Mouse (Mus musculus) heart, embryonic 11.5 days (tissue): ENCODE measurements around the gene Trap1. TPM values are rescaled to one million over a fixed set of nuclear protein-coding genes. Genes with fewer than 3 reads are reported as not detected.
"Not testable (repeated sequence)": the region's sequence is repeated elsewhere in the genome, so short reads cannot be mapped to it uniquely, and the experiment has no call there.

ENCODE experiments used
- ATAC-seq: fragments of 200-750 bp; cut with Nextera tagmentation; replicated peaks from 2 replicates; pipeline ENCODE4 v1.8.0; 2017; ENCODE audit warnings: moderate library complexity; ENCODE audit not compliant: insufficient number of reproducible peaks, low FRiP score, low TSS enrichment
- H3K27ac ChIP-seq: fragments of 300-500 bp; sonication (generic); 2 replicates; pipeline ENCODE4 v1.5.1; 2014; ENCODE audit warnings: mild to moderate bottlenecking, low read depth, low read length
- H3K27me3 ChIP-seq: fragments of 300-500 bp; sonication (generic); 2 replicates; pipeline ENCODE4 v1.6.1; 2014; ENCODE audit warnings: mild to moderate bottlenecking, low read length, mixed read lengths; ENCODE audit not compliant: control insufficient read depth, insufficient read depth
- H3K36me3 ChIP-seq: fragments of 300-500 bp; sonication (generic); 2 replicates; pipeline ENCODE4 v1.6.1; 2014; ENCODE audit warnings: mild to moderate bottlenecking, low read length, moderate library complexity, mixed read lengths; ENCODE audit not compliant: control insufficient read depth, insufficient read depth
- H3K4me1 ChIP-seq: fragments of 300-500 bp; sonication (generic); 2 replicates; pipeline ENCODE4 v1.6.1; 2014; ENCODE audit warnings: low read length; ENCODE audit not compliant: control insufficient read depth, insufficient read depth
- H3K4me2 ChIP-seq: fragments of 300-500 bp; sonication (generic); 2 replicates; pipeline ENCODE4 v1.6.1; 2014; ENCODE audit warnings: mild to moderate bottlenecking, moderate library complexity
- H3K4me3 ChIP-seq: fragments of 300-500 bp; sonication (generic); 2 replicates; pipeline ENCODE4 v1.5.1; 2014; ENCODE audit warnings: low read depth, low read length
- H3K9ac ChIP-seq: fragments of 300-500 bp; sonication (generic); 2 replicates; pipeline ENCODE4 v1.6.1; 2014; ENCODE audit warnings: mild to moderate bottlenecking, low read depth, low read length, moderate library complexity
- H3K9me3 ChIP-seq: fragments of 300-500 bp; sonication (generic); replicated peaks from 2 replicates; pipeline ENCODE4 v1.6.1; 2016; ENCODE audit warnings: low read length; ENCODE audit not compliant: control insufficient read depth
- WGBS: fragments of 180-500 bp; shearing (Covaris S2); extraction: QIAGEN DNeasy Blood & Tissue Kit; methylation state at CpG from one replicate; pipeline ENCODE4 v1.1.7; 2014; ENCODE audit not compliant: insufficient replicate concordance; 5-methylcytosine and 5-hydroxymethylcytosine counted together
- microRNA-seq: library from miRNA; unstranded; fragments of <30 nt; microRNA quantifications from one replicate; pipeline ENCODE4, GENCODE M21; 2016; ENCODE audit warnings: borderline number of aligned reads
- polyA plus RNA-seq: library from polyadenylated mRNA; unstranded; fragments of >200 nt; fragmentation: Nextera tagmentation; extraction: Ambion mirVana; gene quantifications from 2 replicates; pipeline ENCODE4 v1.2.1, GENCODE M21; 2014

Gene Trap1
- polyA plus RNA-seq, 1 experiment from 2014 or later, result 108 TPM

DNA sequence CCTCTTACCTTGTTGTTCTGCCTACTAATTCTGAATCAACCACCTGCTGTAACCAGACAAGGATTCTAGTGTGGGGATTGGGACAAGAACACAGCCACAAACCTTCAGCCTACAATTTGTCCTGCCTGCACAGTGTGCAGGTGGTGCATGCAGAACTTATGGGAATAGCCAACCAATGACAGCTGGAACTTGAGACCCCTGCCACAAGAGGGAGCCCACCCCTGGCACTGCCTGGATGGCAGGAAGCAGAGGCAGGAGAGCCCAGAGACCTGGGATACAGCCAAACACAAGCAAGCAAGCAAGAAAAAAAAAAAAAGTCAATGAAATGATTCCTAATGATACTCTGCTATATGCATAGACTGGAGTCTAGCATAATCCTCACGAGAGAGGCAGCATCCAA, 56.4 kb downstream of the Trap1 start:
- Histone ChIP-seq H3K4me2 (no peak overlapping the region), H3K9me3 (no peaks in the 10 kb centered on the region), H3K4me1 (no peaks in the 10 kb centered on the region), H3K9ac (no peak overlapping the region), H3K27ac (no peak overlapping the region), H3K27me3 (no peaks in the 10 kb centered on the region), H3K4me3 (no peak overlapping the region), H3K36me3 (no peaks in the 10 kb centered on the region)
- 63% methylated on average over 1 of the region's 1 CpGs for WGBS
- no peak for ATAC-seq

DNA sequence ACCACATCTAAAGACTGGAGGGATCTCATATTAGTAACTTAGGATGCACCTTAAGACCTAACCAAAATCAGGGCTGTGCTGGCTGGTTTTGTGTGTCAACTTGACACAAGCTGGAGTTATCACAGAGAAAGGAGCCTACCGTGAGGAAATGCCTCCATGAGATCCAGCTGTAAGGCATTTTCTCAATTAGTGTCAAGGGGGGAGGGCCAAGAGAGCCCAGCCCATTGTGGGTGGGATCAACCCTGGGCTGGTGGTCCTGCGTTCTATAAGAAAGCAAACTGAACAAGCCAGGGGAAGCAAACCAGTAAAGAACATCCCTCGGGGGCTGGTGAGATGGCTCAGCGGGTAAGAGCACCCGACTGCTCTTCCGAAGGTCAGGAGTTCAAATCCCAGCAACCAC, 60.2 kb downstream of the Trap1 start:
- H3K4me3 ChIP-seq, H3K36me3 ChIP-seq, H3K9me3 ChIP-seq, H3K4me1 ChIP-seq, H3K27ac ChIP-seq, H3K27me3 ChIP-seq, ATAC-seq, H3K9ac ChIP-seq, H3K4me2 ChIP-seq: not testable (repeated sequence)
- 73% methylated on average over 6 of the region's 6 CpGs for WGBS

DNA sequence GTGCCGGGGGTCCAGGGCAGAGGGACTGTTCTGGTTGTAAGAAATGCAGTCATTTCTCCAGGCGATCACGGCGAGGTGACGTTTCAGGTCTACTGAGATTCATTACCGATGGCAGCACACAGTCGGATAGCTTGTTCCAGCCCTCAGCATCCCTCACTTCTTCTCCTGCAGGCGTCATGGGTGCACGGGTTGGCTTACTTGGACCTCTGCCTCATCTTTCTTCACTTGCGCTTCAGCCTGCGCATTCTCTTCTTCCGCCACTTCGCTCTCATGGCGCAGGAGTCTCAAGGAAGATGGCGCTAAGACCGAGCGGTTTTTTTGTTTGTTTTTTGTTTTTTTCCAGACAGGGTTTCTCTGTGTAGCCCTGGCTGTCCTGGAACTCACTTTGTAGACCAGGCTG, 60.8 kb downstream of the Trap1 start:
- H3K9ac ChIP-seq, H3K9me3 ChIP-seq, H3K36me3 ChIP-seq, H3K27ac ChIP-seq, H3K4me3 ChIP-seq, H3K4me2 ChIP-seq, ATAC-seq, H3K4me1 ChIP-seq, H3K27me3 ChIP-seq: not testable (repeated sequence)
- WGBS, result 73% methylated on average over 17 of the region's 17 CpGs

DNA sequence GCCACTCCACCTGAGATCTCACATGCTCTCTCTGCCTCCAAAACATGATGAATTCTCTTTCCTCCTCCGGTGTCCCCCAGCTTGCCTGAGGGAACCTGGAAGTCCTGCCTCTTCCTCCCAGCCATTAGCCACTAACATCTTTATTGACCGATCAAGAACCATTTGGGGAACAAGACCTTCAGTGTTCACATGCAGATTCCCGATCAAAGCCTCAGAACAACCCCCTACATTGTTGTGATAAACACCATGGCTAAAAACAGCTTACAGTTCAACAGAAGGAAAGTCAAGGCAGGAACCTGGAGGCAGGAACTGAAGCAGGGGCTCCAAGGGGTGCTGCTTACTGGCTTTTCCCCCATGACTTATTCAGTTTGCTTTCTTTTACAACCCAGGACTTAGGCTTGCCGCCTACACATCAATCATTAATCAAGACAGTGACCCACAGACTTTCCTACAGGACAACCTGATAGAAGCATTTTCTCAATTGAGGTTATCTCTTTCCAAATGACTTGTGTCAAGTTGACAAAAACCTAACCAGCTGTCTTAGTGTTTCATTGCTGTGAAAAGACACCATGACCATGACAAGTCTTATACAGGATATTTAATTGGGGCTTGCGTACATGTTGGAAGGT, 63.5 kb downstream of the Trap1 start:
- Histone ChIP-seq H3K27ac (no peak overlapping the region), H3K4me3 (no peak overlapping the region), H3K4me1 (no peaks in the 10 kb centered on the region), H3K9ac (no peak overlapping the region), H3K36me3 (no peaks in the 10 kb centered on the region), H3K4me2 (no peak overlapping the region), H3K27me3 (no peaks in the 10 kb centered on the region), H3K9me3 (no peaks in the 10 kb centered on the region)
- WGBS, result 80% methylated on average over 5 of the region's 5 CpGs
- ATAC-seq, result no peak

DNA sequence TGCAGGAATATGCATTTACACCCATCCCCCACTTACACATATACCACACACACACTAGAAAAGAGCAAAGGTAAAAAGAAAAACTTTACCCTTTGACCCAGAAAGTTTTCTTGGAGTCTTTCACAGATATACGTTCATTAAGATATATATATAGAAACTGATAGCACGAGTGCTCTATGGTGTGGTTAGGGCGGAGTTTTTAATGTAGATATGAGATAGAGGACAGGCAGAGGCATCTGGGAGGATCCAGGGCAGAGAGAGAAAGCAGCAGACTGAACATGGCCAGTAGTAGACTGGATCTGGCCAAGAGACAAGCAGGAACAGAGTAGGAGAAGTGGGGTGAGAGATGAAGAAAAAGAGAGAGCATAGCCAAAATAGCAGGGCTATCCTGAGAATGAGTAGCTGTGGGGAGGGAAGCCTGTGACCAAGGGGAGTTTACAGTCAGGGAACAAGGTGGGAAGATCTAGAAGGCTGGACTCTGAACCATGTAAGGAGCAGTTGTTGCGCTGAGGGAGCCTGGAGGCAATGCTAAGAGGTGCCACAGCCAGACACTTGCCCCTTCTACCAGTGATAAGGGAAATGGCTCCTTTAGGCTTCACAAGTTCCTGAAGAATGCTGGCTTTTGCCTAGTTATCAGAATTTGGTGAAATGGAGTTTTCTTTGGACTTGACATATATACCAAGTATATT, 64.6 kb downstream of the Trap1 start:
- Histone ChIP-seq H3K4me2 (no peak overlapping the region), H3K9ac (no peak overlapping the region), H3K27me3 (no peaks in the 10 kb centered on the region), H3K36me3 (no peaks in the 10 kb centered on the region), H3K9me3 (no peaks in the 10 kb centered on the region), H3K4me3 (no peak overlapping the region), H3K4me1 (no peaks in the 10 kb centered on the region), H3K27ac (no peak overlapping the region)
- 52% methylated on average over 4 of the region's 4 CpGs for WGBS
- no peak for ATAC-seq

DNA sequence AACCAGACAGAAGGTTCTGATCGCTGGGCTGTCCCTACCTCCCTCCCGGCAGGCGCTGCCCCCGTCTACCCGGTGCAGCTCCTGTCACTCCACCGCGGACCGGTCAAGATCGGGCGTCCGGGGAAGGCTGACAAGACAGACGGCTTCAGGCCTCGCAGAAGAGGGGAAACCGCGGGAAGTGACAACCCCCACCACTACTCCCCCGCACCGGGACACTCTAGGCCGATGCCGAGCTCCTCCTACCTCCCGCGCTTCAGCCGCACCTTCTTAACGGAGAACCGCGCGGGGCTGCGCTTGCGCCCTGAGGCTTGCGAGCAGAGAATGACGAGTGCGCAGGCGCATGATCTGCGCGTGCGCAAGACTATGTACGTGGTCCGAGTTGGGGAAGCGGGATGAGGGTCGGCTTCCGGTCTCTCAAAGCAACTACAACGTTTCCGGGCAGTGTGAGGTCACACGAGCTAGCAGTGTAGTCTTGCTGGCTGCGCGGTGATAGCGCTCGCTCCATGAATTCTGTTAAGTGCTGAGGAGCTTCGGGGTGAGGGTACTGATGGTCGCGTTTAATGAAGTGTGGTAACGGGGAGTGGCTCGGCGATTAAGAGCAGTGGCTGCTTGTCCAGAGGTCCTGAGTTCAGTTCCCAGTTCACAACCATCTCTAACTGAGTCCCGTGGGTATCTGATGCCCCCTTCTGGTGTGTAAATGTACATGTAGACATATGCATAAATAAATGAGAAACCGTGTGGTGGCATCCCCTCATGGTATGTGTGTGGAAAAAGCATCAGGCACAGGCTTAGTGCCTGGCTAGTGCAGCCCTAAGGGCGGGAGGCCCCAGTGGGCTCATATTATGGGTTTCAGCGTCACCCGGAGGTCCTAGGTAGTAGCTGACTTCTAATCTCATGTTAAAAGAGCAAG, 73.9 kb downstream of the Trap1 start, which contains the start of gene Slx4:
TSS of gene Slx4 (minus strand) at position 282 of the 910 bp plus-strand sequence.
- peak; percentile 95 for ATAC-seq
- WGBS, result under 1% methylated on average over 58 of the region's 58 CpGs

More for the DNA sequence above, 73.9 kb downstream of the Trap1 start, which contains the start of gene Slx4:
- H3K9ac ChIP-seq, result peak within 1 kb of the TSS; percentile 89
- H3K27me3 ChIP-seq, result no peaks in the 10 kb centered on the region
- peaks cover 17% of the 10 kb centered on the region for H3K36me3 ChIP-seq
- peak within 1 kb of the TSS; percentile 83 for H3K4me2 ChIP-seq
- no peaks in the 10 kb centered on the region for H3K9me3 ChIP-seq
- H3K4me3 ChIP-seq, result peak within 1 kb of the TSS; percentile 85
- H3K4me1 ChIP-seq, result peaks cover 9% of the 10 kb centered on the region; the same call in 1 of the 2 replicates
- peak within 1 kb of the TSS; percentile 85 for H3K27ac ChIP-seq

Small RNA genes within 50 kb of the gene (microRNA-seq; reads per million reads assigned to microRNA genes)
- gene Gm23413, result not detected

Other genes with a start within 250 kb of the Trap1 start
- gene Olfr15, start 246.9 kb downstream of the Trap1 start, polyA plus RNA-seq, result not detected in 2 replicates
- gene Zfp174, start 230.6 kb downstream of the Trap1 start, polyA plus RNA-seq, result 0.72 and 0.94 TPM in 2 replicates
- gene Naa60, start 205.5 kb downstream of the Trap1 start, polyA plus RNA-seq, result 39.5 and 41.5 TPM in 2 replicates
- gene Zfp597, start 193.3 kb downstream of the Trap1 start, polyA plus RNA-seq, result 5.5 and 6.4 TPM in 2 replicates
- gene Gm20695, start 193.2 kb downstream of the Trap1 start, polyA plus RNA-seq, result 0.92 and 2.2 TPM in 2 replicates
- gene 1700037C18Rik, start 169.1 kb downstream of the Trap1 start, polyA plus RNA-seq, result 5.4 and 7.1 TPM in 2 replicates
- 13.2 and 13.3 TPM in 2 replicates for gene Cluap1, start 169.0 kb downstream of the Trap1 start, polyA plus RNA-seq
- 1.1 and 1.4 TPM in 2 replicates for gene Nlrc3, start 101.2 kb downstream of the Trap1 start, polyA plus RNA-seq
- 16.9 and 18.4 TPM in 2 replicates for gene Slx4, start 74.1 kb downstream of the Trap1 start, polyA plus RNA-seq
- 2.9 and 3.9 TPM in 2 replicates for gene Dnase1, start 40.9 kb downstream of the Trap1 start, polyA plus RNA-seq
- 20.5 and 27.9 TPM in 2 replicates for gene Crebbp, start 136.2 kb upstream of the Trap1 start, polyA plus RNA-seq